Mouse (Mus musculus) CH12.LX (cell line): Measurements from ENCODE around the gene Nol8. TPM values are rescaled to one million over a fixed set of nuclear protein-coding genes. Genes with fewer than 3 reads are reported as not detected.

ENCODE experiments used
- DNase-seq: peaks from one replicate; pipeline ENCODE4 v3.0.0-alpha.2; 2013; ENCODE audit errors: extremely low read depth
- H3K27ac ChIP-seq: 2 replicates; pipeline ENCODE4 v1.5.1; 2012; ENCODE audit warnings: low read depth, mild to moderate bottlenecking, control low read depth, moderate library complexity; ENCODE audit not compliant: insufficient read depth
- H3K27me3 ChIP-seq: replicated peaks from 2 replicates; pipeline ENCODE3; 2012; ENCODE audit warnings: inconsistent platforms
- H3K36me3 ChIP-seq, 2 experiments: replicated peaks in 1 of 2; 2 replicates each; pipeline versions ENCODE3 to v1.6.1; 2012; ENCODE audit warnings: inconsistent platforms in 1 of 2, low read length in 1 of 2, mild to moderate bottlenecking in 1 of 2, mixed read lengths in 1 of 2, moderate library complexity in 1 of 2; ENCODE audit not compliant: control insufficient read depth in 1 of 2, insufficient read depth in 1 of 2
- H3K4me1 ChIP-seq, 2 experiments: 2 replicates each; pipeline ENCODE4 v1.6.1; 2012; ENCODE audit warnings: inconsistent platforms in 1 of 2, moderate library complexity in 1 of 2; ENCODE audit not compliant: insufficient read depth in 2 of 2, control insufficient read depth in 1 of 2
- H3K4me2 ChIP-seq: 2 replicates; pipeline ENCODE4 v1.6.1; 2012; ENCODE audit warnings: low read depth, mild to moderate bottlenecking, control low read depth; ENCODE audit not compliant: poor library complexity, insufficient read depth, severe bottlenecking
- H3K4me3 ChIP-seq, 3 experiments: fragments of 150-350 bp in 1 of 3; sonication (generic) in 1 of 3; replicated peaks in 1 of 3; 2 replicates each; pipeline versions ENCODE3 to v1.5.1; 2011 to 2012; ENCODE audit warnings: low read depth in 2 of 3, low read length in 2 of 3, mild to moderate bottlenecking in 2 of 3, moderate library complexity in 2 of 3, control low read depth in 1 of 3, improper control_type of control experiment in 1 of 3, inconsistent platforms in 1 of 3, mixed read lengths in 1 of 3; ENCODE audit not compliant: poor library complexity in 1 of 3
- H3K79me2 ChIP-seq: replicated peaks from 2 replicates; pipeline ENCODE4 v1.6.1; 2012; ENCODE audit warnings: mild to moderate bottlenecking, moderate library complexity; ENCODE audit not compliant: control insufficient read depth, poor library complexity, insufficient read depth, severe bottlenecking; ENCODE audit errors: extremely low read depth
- H3K9ac ChIP-seq: 2 replicates; pipeline ENCODE4 v1.6.1; 2012; ENCODE audit warnings: low read depth, mild to moderate bottlenecking, control low read depth, moderate library complexity; ENCODE audit not compliant: insufficient read depth
- H3K9me3 ChIP-seq: replicated peaks from 2 replicates; pipeline ENCODE3; 2012; ENCODE audit warnings: low read length, inconsistent platforms, mixed read lengths
- BHLHE40 ChIP-seq: IDR thresholded peaks from 2 replicates; pipeline ENCODE4 v1.6.1; 2011; ENCODE audit warnings: mild to moderate bottlenecking, low read depth, low read length, improper control_type of control experiment
- CHD1 ChIP-seq: IDR thresholded peaks from 2 replicates; pipeline ENCODE4 v1.6.1; 2012; ENCODE audit warnings: low read depth, low read length, improper control_type of control experiment, inconsistent platforms
- CHD2 ChIP-seq: IDR thresholded peaks from 2 replicates; pipeline ENCODE4 v1.6.1; 2011; ENCODE audit warnings: low read length, improper control_type of control experiment
- EP300 ChIP-seq: IDR thresholded peaks from 2 replicates; pipeline ENCODE4 v1.6.1; 2011; ENCODE audit warnings: low read length, improper control_type of control experiment
- GABPA ChIP-seq: IDR thresholded peaks from 2 replicates; pipeline ENCODE4 v1.6.1; 2012; ENCODE audit warnings: low read depth, low read length, improper control_type of control experiment, inconsistent platforms; ENCODE audit not compliant: insufficient replicate concordance
- HCFC1 ChIP-seq: IDR thresholded peaks from 2 replicates; pipeline ENCODE4 v1.6.1; 2012; ENCODE audit warnings: low read depth, mild to moderate bottlenecking, inconsistent platforms, low read length, improper control_type of control experiment
- JUND ChIP-seq: conservative IDR thresholded peaks from 2 replicates; pipeline ENCODE4 v1.6.1; 2011; ENCODE audit warnings: low read depth, low read length, improper control_type of control experiment
- MAFK ChIP-seq: IDR thresholded peaks from 2 replicates; pipeline ENCODE4 v1.6.1; 2011; ENCODE audit warnings: low read length, improper control_type of control experiment; ENCODE audit not compliant: insufficient replicate concordance
- MXI1 ChIP-seq: IDR thresholded peaks from 2 replicates; pipeline ENCODE4 v1.6.1; 2011; ENCODE audit warnings: mild to moderate bottlenecking, low read depth, low read length, improper control_type of control experiment
- MYC ChIP-seq: IDR thresholded peaks from 2 replicates; pipeline ENCODE4 v1.6.1; 2011; ENCODE audit warnings: low read depth, mild to moderate bottlenecking, improper control_type of control experiment, low read length
- NELFE ChIP-seq: IDR thresholded peaks from 2 replicates; pipeline ENCODE4 v1.6.1; 2011; ENCODE audit warnings: low read depth, low read length, improper control_type of control experiment
- NRF1 ChIP-seq: IDR thresholded peaks from 2 replicates; pipeline ENCODE4 v1.6.1; 2014; ENCODE audit warnings: low read depth, mild to moderate bottlenecking, inconsistent platforms, low read length, improper control_type of control experiment, moderate library complexity
- PAX5 ChIP-seq: IDR thresholded peaks from 2 replicates; pipeline ENCODE4 v1.6.1; 2012; ENCODE audit warnings: low read length, inconsistent platforms, mixed read lengths
- POLR2AphosphoS2 ChIP-seq: IDR thresholded peaks from 2 replicates; pipeline ENCODE4 v1.6.1; 2011; ENCODE audit warnings: low read depth, low read length, improper control_type of control experiment
- RAD21 ChIP-seq: IDR thresholded peaks from 2 replicates; pipeline ENCODE4 v1.6.1; 2011; ENCODE audit warnings: low read depth, mild to moderate bottlenecking, low read length, improper control_type of control experiment, moderate library complexity
- SIN3A ChIP-seq: IDR thresholded peaks from 2 replicates; pipeline ENCODE4 v1.6.1; 2012; ENCODE audit warnings: low read length, improper control_type of control experiment, inconsistent platforms
- SMC3 ChIP-seq: IDR thresholded peaks from 2 replicates; pipeline ENCODE4 v1.6.1; 2011; ENCODE audit warnings: low read depth, low read length, improper control_type of control experiment
- USF1 ChIP-seq: IDR thresholded peaks from 2 replicates; pipeline ENCODE4 v1.6.1; 2014; ENCODE audit warnings: low read depth, mild to moderate bottlenecking, inconsistent platforms, low read length, improper control_type of control experiment
- USF2 ChIP-seq: conservative IDR thresholded peaks from 2 replicates; pipeline ENCODE4 v1.6.1; 2011; ENCODE audit warnings: low read depth, low read length, improper control_type of control experiment
- ZC3H11A ChIP-seq: IDR thresholded peaks from 2 replicates; pipeline ENCODE4 v1.6.1; 2012; ENCODE audit warnings: low read depth, mild to moderate bottlenecking, inconsistent platforms, low read length, improper control_type of control experiment
- ZMIZ1 ChIP-seq: IDR thresholded peaks from 2 replicates; pipeline ENCODE4 v1.6.1; 2012; ENCODE audit warnings: low read depth, mild to moderate bottlenecking, inconsistent platforms, low read length, improper control_type of control experiment
- ZNF384 ChIP-seq: IDR thresholded peaks from 2 replicates; pipeline ENCODE4 v1.6.1; 2012; ENCODE audit warnings: low read depth, low read length, improper control_type of control experiment, inconsistent platforms
- dilution Hi-C: fragments of 300-500 bp; cut with MboI; formaldehyde crosslinking; loops from 2 replicates; pipeline ENCODE4 v1.14.3; 2020; ENCODE audit warnings: low sequenced_read_pairs; ENCODE audit not compliant: extremely low pct_unique_long_range_greater_than_20kb, extremely low pct_ligation_motif_present
- in situ Hi-C: fragments of 300-500 bp; cut with MboI; formaldehyde crosslinking; loops from 3 replicates; pipeline ENCODE4 v1.14.3; 2019; ENCODE audit warnings: low sequenced_read_pairs, low pct_ligation_motif_present, low pct_unique_long_range_greater_than_20kb, mixed read lengths
- polyA plus RNA-seq: library from polyadenylated mRNA; unstranded; fragments of >175 nt; gene quantifications from 2 replicates; pipeline ENCODE4 v1.2.1, GENCODE M21; 2012; ENCODE audit warnings: low read depth; ENCODE audit not compliant: insufficient read length
- total RNA-seq, 2 experiments: library from RNA; depleted of rRNA; stranded (reverse); fragments of 300-350 nt in 1 of 2; fragments of >200 nt in 1 of 2; gene quantifications; 2 replicates each; pipeline ENCODE4 v1.2.3; 2012 to 2014

Nol8 gene
- total and polyA plus RNA-seq, 3 experiments, result 14.9 to 33.4 (median 32.8) TPM

- dilution Hi-C loops (no loop called here), in situ Hi-C loops (no loop called here)
- no peak for TF ChIP-seq USF2
- no peak for TF ChIP-seq GABPA
- no peak for TF ChIP-seq RAD21
- no peak for TF ChIP-seq ZMIZ1
- TF ChIP-seq ZNF384, result no peak
- TF ChIP-seq BHLHE40, result no peak
- no peak for TF ChIP-seq PAX5
- TF ChIP-seq CHD1, result no peak
- TF ChIP-seq MAFK, result no peak
- no peak for TF ChIP-seq SIN3A
- TF ChIP-seq CHD2, result no peak
- TF ChIP-seq JUND, result no peak
- no peak for TF ChIP-seq MXI1
- TF ChIP-seq NRF1, result no peak
- no peak for TF ChIP-seq NELFE
- TF ChIP-seq EP300, result no peak
- no peak for TF ChIP-seq POLR2AphosphoS2
- no peak for TF ChIP-seq ZC3H11A
- no peak for TF ChIP-seq MYC
- H3K4me1 ChIP-seq, result peaks cover 0 to 4% of the 10 kb centered on the region in 2 experiments; a peak in 1 of 4 replicates
- H3K4me3 ChIP-seq, result no peak overlapping the region
- DNase-seq, result no peak
- no peaks in the 10 kb centered on the region for H3K36me3 ChIP-seq
- no peak overlapping the region for H3K27ac ChIP-seq
- H3K9me3 ChIP-seq, result no peaks in the 10 kb centered on the region
- no peak overlapping the region for H3K9ac ChIP-seq
- H3K4me2 ChIP-seq, result no peak overlapping the region
- H3K27me3 ChIP-seq, result no peaks in the 10 kb centered on the region
- no peaks in the 10 kb centered on the region for H3K79me2 ChIP-seq
Measured at GRCm38 (mm10) chr13:49603603-49604002, 49.3 kb upstream of the Nol8 start.

GRCm38 (mm10) chr13:49607714-49608113 is 45.2 kb upstream of the Nol8 start, which contains the start of gene Ogn:
Ogn (plus strand) TSS chr13:49608046.
- no peak within 1 kb of the TSS for H3K9ac ChIP-seq
- no peaks in the 10 kb centered on the region for H3K27me3 ChIP-seq
- peaks cover 0 to 4% of the 10 kb centered on the region in 2 experiments; a peak in 1 of 4 replicates for H3K4me1 ChIP-seq
- DNase-seq, result no peak
- H3K79me2 ChIP-seq, result no peaks in the 10 kb centered on the region
- H3K36me3 ChIP-seq, result no peaks in the 10 kb centered on the region
- H3K9me3 ChIP-seq, result no peaks in the 10 kb centered on the region
- dilution Hi-C loops (no loop called here), in situ Hi-C loops (no loop called here)
- no peak within 1 kb of the TSS for H3K4me2 ChIP-seq
- no peak within 1 kb of the TSS for H3K4me3 ChIP-seq
- TF ChIP-seq HCFC1, result no peak
- no peak for TF ChIP-seq CHD2
- TF ChIP-seq SMC3, result no peak
- TF ChIP-seq USF1, result no peak
- no peak for TF ChIP-seq RAD21
- no peak within 1 kb of the TSS for H3K27ac ChIP-seq
